Mouse (Mus musculus): Measurements from ENCODE around the gene Nxpe2. TPM values are rescaled to one million over a fixed set of nuclear protein-coding genes. Genes with fewer than 3 reads are reported as not detected.

The Nxpe2 gene
- total and polyA plus RNA-seq, 3 experiments = 19.5 to 44.3 (median 30.5) TPM

DNA sequence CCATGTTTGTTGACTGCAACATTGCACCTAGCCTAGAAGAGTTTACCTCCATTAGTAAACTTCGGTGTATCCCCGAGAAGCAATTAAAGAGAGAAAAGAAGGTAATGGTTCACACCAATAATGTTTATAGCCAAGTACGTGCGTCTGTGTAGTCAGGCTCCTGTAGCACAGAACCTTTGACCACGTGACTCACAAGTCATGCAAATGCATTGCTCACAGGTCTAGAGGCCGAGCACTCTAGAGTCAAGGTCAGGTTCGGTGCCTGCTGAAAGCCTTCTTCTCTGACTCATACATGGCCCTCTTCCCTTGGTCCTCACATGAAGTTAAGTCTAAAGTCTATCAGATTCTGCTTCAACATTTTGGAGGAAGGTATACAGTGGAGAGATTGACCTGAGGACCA, 54.3 kb downstream of the Nxpe2 start:
- Histone ChIP-seq H3K9ac (ENCODE audit: insufficient read depth, low read depth) (no peak overlapping the region), H3K4me3 (replicated peaks in 1 of 3; ENCODE audit: low read depth in 2 of 3, low read length in 2 of 3, poor library complexity in 1 of 3) (no peak overlapping the region), H3K36me3 (replicated peaks in 1 of 2; ENCODE audit: control insufficient read depth in 1 of 2, insufficient read depth in 1 of 2, low read length in 1 of 2) (no peaks in the 10 kb centered on the region), H3K27ac (ENCODE audit: insufficient read depth, low read depth) (no peak overlapping the region), H3K4me1 (ENCODE audit: control insufficient read depth in 1 of 2, insufficient read depth in 2 of 2) (peaks cover 0 to 4% of the 10 kb centered on the region in 2 experiments; a peak in 1 of 4 replicates), H3K4me2 (ENCODE audit: insufficient read depth, low read depth, poor library complexity, severe bottlenecking) (no peak overlapping the region), H3K9me3 (replicated peaks; ENCODE audit: low read length) (no peaks in the 10 kb centered on the region), H3K27me3 (replicated peaks) (no peaks in the 10 kb centered on the region), H3K79me2 (replicated peaks; ENCODE audit: control insufficient read depth, extremely low read depth, insufficient read depth, poor library complexity, severe bottlenecking) (no peaks in the 10 kb centered on the region)
- TF ChIP-seq BHLHE40 (IDR thresholded peaks at IDR 0.05; ENCODE audit: low read depth, low read length) = peak; percentile 34; the same call in 1 of the 2 replicates
- no peak for TF ChIP-seq POLR2AphosphoS2 (IDR thresholded peaks at IDR 0.05; ENCODE audit: low read depth, low read length)
- TF ChIP-seq USF1 (IDR thresholded peaks at IDR 0.05; ENCODE audit: low read depth, low read length) = peak; percentile 57
- peak; percentile 49 for TF ChIP-seq USF2 (conservative IDR thresholded peaks at IDR 0.05; ENCODE audit: low read depth, low read length)
- TF ChIP-seq EP300 (IDR thresholded peaks at IDR 0.05; ENCODE audit: low read length) = no peak
- no peak for TF ChIP-seq CHD2 (IDR thresholded peaks at IDR 0.05; ENCODE audit: low read length)
- in situ Hi-C loops (cut with MboI; ENCODE audit: low pct_ligation_motif_present, low pct_unique_long_range_greater_than_20kb, low sequenced_read_pairs) = no loop called here
- peak; percentile 5 for DNase-seq (ENCODE audit: extremely low read depth)
- dilution Hi-C loops (cut with MboI; ENCODE audit: extremely low pct_ligation_motif_present, extremely low pct_unique_long_range_greater_than_20kb, low sequenced_read_pairs) = no loop called here

DNA sequence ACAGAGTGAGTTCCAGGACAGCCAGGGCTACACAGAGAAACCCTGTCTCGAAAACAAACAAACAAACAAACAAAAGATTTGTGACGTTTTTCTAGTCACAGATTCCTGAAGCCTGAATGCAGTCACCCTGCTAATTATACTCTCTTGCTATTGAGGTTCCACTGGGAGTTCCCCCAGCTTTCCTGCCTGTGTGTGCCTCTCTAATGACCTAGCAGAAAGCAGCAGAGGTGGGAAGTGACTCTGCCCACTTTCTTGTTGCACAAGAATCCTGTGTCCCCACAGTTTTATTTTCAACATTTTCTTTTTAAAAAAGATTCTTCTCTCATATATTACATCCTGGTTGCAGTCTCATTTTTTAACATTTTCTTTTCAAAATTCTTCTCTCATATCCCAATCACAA, 58.5 kb downstream of the Nxpe2 start:
- Histone ChIP-seq H3K9ac (ENCODE audit: insufficient read depth, low read depth) (no peak overlapping the region), H3K27me3 (replicated peaks) (no peaks in the 10 kb centered on the region), H3K79me2 (replicated peaks; ENCODE audit: control insufficient read depth, extremely low read depth, insufficient read depth, poor library complexity, severe bottlenecking) (no peaks in the 10 kb centered on the region), H3K4me3 (replicated peaks in 1 of 3; ENCODE audit: low read depth in 2 of 3, low read length in 2 of 3, poor library complexity in 1 of 3) (no peak overlapping the region), H3K9me3 (replicated peaks; ENCODE audit: low read length) (no peaks in the 10 kb centered on the region), H3K4me1 (ENCODE audit: control insufficient read depth in 1 of 2, insufficient read depth in 2 of 2) (peaks cover 0 to 4% of the 10 kb centered on the region in 2 experiments; a peak in 1 of 4 replicates), H3K36me3 (replicated peaks in 1 of 2; ENCODE audit: control insufficient read depth in 1 of 2, insufficient read depth in 1 of 2, low read length in 1 of 2) (no peaks in the 10 kb centered on the region), H3K27ac (ENCODE audit: insufficient read depth, low read depth) (no peak overlapping the region), H3K4me2 (ENCODE audit: insufficient read depth, low read depth, poor library complexity, severe bottlenecking) (no peak overlapping the region)
- no peak for DNase-seq (ENCODE audit: extremely low read depth)
- dilution Hi-C loops (cut with MboI; ENCODE audit: extremely low pct_ligation_motif_present, extremely low pct_unique_long_range_greater_than_20kb, low sequenced_read_pairs) (no loop called here), in situ Hi-C loops (cut with MboI; ENCODE audit: low pct_ligation_motif_present, low pct_unique_long_range_greater_than_20kb, low sequenced_read_pairs) (no loop called here)
- TF ChIP-seq CHD1 (IDR thresholded peaks at IDR 0.05; ENCODE audit: low read depth, low read length) = no peak
- TF ChIP-seq ZNF384 (IDR thresholded peaks at IDR 0.05; ENCODE audit: low read depth, low read length) = no peak
- TF ChIP-seq HCFC1 (IDR thresholded peaks at IDR 0.05; ENCODE audit: low read depth, low read length) = no peak
- TF ChIP-seq KAT2A (IDR thresholded peaks at IDR 0.05; ENCODE audit: insufficient replicate concordance, low read length) = no peak
- no peak for TF ChIP-seq ETS1 (conservative IDR thresholded peaks at IDR 0.05; ENCODE audit: low read depth, low read length)
- no peak for TF ChIP-seq USF1 (IDR thresholded peaks at IDR 0.05; ENCODE audit: low read depth, low read length)
- no peak for TF ChIP-seq MEF2A (IDR thresholded peaks at IDR 0.05; ENCODE audit: borderline replicate concordance, low read depth, low read length)
- no peak for TF ChIP-seq IRF4 (IDR thresholded peaks at IDR 0.05; ENCODE audit: low read depth, low read length)
- TF ChIP-seq MYC (IDR thresholded peaks at IDR 0.05; ENCODE audit: low read depth, low read length) = no peak
- no peak for TF ChIP-seq GABPA (IDR thresholded peaks at IDR 0.05; ENCODE audit: insufficient replicate concordance, low read depth, low read length)
- no peak for TF ChIP-seq MAFK (IDR thresholded peaks at IDR 0.05; ENCODE audit: insufficient replicate concordance, low read length)
- no peak for TF ChIP-seq POLR2A (IDR thresholded peaks at IDR 0.05; ENCODE audit: low read depth, low read length)
- no peak for TF ChIP-seq CTCF (conservative IDR thresholded peaks at IDR 0.05 in 1 of 2, IDR thresholded peaks at IDR 0.05 in 1 of 2; ENCODE audit: low read depth in 2 of 2, low read length in 2 of 2)

Measured in CH12.LX (cell line).